Mouse (Mus musculus) natural killer cell, adult 2 months (primary cell): ENCODE data around the gene Pfkm.
A peak's percentile ranks its signal among the peaks of the same experiment; 100 is the strongest.

Experiments used
- DNase-seq, 2 experiments: peaks; one replicate each; pipeline ENCODE4 v3.0.0; 2022; ENCODE audit warnings: low spot score in 2 of 2

Pfkm gene

DNA sequence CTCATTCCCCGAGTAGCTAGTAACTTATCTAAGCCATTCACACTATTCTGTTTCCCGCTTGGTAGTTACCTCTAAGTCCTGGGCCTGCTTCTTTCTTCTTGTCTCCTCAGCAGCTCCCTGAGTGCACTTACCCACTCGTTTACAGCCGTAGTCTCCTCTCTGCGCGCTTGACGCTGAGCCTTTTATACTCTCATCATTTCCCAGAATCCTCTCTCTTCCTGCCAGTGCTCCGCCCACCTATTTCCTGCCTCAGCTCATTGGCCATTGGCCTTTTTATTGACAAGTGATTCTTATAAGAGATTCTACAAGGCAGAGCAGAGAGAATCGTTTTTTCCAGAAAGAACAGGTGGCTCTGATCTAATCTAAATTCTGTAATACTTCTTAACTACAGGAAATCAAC lies 6.1 kb downstream of the Pfkm start:
- DNase-seq, result no peak

DNA sequence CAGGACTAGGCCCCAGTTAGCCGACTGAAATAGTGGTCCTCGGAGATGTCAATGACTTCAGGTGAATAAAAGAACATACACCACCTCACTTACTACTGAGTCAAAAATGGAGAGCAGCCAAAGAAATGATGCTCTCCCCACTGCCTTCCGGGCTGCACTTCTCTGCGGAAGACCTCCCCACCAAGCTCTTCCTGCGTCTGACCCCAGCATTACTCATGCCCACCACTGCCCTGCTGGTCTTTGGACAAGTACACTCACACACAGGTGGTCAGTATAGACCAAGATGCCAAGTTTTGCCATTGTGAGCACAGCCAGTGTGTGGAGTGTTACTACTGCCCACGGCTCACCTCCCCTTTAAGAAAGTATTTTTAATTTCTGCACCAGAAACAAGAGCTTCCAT lies 10.0 kb downstream of the Pfkm start:
- DNase-seq, result no peak

DNA sequence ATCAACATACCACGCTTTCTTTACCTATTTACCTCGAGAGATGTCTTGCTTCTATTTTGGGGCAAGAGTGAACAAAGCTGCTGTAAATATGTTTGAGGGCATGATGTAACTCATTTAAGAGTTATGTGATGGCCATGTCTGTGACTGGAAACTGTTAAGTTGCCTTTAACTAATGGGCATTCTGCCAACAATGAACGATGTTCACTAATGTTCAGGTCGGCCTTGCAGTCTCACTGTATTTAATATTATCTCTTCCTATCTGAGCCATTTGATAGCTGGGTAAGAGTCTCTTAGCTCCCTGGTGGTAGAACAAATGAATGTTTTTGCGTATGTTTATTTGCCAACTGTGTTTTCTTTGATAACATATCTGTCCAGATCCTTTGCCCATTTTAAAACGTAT lies 14.1 kb downstream of the Pfkm start:
- DNase-seq, result no peak

DNA sequence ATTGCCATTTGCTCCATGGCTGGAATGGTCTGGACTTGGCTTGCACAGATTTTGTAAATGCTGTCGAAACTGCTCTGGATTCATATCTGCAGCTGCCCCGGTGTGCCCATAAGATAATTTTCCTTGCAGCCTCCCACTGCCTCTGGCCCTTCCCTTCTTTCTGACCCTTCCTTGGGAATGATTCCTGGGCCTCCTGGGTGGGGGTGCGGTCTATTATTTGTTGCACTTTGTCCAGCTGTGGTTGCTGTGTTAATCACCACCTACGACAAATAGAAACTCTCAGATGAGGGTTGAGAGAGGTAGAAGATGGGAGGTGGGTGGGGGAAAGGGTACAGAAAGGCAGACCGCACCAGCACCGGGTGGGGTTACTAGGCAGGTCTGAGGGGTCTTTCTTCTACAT lies 14.8 kb downstream of the Pfkm start:
- no peak for DNase-seq

DNA sequence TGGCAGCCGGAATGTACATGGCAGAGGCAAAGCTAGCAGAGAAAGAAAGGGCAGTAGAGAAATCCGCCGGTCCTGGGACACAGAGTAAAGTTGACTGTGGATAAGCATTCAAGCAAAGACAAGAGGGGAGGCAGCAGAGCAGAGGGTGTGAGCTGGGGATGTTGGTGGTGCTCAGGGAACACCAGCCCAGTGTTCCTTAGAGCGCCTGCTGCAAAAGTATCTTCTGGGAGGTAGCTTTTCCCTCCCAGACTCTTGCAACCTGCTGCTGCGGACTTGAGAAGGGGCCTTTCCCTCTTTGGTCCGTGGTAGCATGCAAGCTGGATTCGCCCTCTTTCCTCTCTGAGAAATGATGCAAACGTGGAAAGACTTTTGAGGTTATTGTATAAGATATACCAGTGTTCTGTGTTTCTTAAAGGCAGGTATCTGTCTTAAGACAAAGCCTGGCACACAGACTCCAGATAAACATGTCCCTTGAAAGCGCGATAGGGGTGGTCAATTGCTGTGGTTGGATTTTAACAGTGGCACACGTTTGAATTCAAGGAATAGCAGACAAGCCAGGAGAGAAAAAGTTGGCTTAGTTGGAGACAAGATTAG lies 15.4 kb downstream of the Pfkm start:
- DNase-seq, result no peak

DNA sequence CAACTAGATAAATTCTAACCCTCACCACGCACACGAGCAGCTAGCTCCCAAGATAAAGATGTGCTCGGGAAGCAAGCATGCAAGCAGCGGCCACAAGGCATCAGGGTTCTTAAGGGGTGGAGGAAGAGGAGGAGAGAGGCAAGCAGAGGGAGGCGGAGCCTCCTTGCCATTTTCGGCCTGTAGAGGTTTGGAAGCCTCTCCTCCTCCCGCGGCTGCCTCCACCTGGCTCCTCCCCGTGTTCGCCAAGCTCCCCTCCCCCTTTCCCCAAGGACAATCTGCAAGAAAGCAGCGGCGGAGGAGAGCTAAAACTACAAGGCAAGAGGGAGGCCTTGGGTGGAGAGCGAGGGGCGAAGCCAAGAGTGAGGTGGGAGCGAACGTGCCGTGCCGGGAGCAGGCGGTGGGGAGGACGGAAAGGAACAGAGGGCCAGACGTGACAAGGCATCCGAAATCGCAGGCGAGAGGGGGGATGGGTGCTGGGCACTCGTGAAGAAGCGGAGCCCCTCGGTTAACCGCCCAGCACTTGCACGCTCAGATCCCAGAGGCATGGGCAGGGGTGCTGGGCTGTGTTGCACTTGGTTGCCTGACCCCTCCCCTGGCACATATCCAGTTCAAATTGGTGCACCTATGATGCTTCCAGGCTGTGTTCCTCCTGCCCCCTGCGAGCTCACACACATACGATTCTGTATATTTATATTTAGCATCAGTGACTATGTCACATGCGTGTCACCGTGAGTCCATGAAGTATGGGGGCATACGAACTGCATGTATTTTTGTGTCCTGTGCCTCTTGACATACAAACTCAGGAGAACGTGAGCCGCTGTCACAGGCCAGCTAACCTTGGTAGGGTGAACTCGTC lies 16.1 kb downstream of the Pfkm start:
- peak; percentile 24 to 41 for DNase-seq

DNA sequence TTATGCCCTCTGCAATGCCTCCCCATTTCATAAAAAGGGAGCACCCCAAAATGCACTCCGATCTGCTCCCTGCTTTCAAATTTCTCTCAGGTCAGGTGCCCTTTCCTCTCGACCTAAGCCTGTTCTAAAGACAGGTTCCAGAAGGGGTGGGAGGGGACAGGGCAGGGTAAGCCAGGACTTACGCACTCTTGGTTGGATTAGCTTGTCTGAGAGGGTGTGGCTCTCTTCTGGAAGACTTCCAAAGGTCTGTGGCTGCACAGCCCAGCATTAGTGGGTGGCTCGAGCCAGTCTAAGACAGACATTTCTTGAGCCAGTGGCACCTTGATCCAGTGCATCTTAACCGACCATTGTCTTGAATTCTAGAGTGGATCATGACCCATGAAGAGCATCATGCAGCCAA lies 19.4 kb downstream of the Pfkm start:
- DNase-seq, result no peak

DNA sequence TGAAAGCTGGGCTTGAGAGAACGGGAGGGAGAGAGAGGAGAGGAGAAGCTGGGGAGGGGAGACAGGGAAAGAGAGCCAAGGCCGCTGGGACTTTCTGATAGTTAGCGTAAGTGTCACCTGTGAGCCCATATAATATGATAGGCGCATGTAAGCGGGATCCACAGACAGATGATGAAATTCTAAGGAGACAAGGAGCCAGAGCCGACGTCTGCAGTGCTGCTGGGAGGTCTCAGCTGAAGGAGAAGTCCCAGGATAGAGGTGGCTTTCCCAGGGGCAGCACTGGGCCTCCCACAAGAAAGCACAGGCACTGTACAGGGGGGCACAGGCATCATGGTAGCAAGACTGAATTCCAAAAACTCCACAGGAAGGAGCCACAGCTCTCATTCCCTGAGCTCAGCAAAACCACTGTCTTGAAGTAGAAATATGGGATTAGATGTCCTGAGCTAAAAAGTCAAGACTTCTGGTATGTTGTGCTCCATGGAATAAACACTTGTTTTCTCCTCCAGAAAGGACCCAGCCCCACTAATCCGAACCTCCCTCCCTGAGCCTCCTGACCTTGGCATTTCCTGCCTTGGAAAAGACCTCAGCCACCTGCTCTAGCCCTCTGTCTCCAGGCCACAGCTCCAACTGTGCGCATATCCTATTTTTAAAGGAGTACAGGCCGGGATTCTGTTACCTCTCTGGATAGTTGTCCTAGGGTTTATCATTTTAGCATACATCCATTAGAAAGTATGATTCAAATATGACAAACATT lies 21.9 kb downstream of the Pfkm start:
- DNase-seq, result no peak

DNA sequence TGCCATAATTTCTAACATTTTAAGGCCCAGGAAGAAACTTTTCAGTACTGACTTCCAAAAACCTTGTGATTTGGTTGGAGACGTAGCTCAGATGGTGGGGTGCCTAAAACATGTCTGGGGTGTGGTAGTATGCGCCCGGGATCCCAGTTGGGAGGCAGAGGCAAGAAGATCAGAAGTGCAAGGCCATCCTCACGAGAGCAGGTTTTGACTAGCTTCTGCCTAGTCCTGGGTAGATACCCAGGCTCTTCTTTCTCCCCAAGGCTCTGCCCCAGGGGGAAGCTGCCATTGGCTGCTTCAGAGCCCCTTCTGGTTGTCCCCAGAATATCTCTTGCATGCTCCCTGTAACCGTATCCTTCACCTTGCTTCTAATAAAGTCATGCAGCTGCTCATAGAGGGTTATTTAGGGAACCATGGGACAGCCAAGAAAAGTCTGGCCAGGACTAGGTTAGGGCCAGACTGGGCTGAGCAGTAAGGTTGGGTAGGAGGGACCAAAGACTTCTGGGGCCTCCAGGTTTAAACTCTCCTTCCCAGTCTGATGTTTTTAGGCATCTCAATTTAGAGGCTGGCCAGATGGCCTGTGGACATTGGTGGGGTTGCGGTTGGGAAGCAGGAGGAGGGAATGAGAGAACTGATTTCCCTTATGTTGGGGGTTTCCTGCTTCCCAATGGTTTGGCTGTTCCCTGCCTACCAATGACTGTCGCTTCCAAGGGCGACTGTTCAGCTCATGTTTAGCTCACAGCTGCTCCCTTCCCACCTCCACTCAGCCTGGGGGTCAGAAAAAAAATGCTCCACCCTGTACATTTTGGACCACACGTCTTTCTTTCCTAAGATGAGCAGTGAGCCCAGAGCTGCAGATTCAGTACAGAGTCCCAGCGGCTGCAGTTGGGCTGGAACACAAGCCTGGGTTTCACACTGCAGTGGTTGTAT lies 22.7 kb downstream of the Pfkm start:
- no peak for DNase-seq

DNA sequence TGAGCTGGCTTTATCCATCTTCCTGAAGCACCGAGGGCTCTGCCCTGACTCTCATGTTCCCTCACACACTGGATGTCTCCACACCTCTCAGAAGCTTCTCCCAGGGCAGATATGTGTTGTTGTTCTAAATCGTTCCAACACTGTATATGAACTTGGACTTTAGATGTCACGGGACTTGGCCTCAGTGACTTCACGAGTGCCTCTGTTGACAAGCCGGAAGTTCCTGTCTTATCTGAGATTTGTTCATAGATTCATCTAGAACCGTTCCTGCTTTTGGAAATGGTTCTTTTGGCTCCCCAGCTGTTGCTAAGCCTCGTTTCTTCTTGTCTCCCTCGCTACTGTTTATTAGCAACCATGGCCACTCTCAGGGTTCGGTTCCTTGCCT lies 23.4 kb downstream of the Pfkm start:
- no peak for DNase-seq

DNA sequence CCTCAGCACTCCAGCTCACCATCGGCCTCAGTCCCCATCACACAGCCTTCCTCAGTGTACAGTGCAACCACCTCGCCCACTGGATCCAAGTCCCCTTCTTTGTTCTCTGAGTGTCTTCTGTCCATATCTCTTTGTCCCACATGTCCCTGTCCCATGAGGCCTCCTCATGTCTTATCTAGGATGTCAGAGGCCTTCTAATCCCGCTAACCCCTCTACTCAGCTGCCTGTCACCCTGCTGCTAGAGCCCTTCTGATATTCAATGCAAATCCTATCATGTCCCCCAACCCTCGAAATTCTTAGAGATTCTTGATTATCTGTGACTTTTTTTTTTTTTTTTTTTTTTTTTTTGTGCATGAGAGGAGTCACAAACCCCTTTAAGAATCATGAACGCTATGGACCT lies 23.9 kb downstream of the Pfkm start:
- DNase-seq, result no peak

DNA sequence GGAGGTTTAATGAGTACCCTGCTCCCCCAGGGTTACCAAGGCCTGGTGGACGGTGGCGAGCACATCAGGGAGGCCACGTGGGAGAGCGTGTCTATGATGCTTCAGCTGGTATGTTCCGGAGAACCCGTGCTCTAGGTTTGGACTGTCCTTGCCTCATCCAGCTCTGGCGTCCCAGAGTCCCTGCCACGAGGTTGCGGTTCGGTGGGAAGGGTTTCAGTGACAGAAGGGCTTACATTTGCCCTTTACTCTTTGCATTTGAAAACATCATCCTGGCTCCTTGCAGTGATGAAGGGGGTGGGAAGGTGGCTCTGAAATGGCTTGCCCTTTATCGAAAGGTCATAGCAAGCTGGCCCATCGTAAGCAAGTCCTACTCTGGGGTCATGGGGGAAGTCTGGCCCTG lies 27.0 kb downstream of the Pfkm start:
- no peak for DNase-seq

DNA sequence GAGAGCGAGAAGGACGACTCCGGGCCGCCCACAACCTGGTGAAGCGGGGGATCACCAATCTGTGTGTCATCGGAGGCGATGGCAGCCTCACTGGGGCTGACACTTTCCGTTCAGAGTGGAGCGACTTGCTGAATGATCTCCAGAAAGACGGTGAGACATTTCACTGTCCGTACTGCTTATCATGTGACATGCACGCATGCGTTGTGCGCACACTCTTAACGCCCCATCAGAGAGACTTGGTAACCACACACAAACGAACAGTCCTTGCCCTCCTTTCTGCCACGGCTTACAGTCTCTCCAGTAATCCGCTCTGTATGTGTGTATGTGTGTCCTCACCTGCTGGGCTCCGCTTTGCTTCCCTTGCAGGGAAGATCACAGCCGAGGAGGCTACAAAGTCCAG lies 28.4 kb downstream of the Pfkm start:
- DNase-seq, result no peak

DNA sequence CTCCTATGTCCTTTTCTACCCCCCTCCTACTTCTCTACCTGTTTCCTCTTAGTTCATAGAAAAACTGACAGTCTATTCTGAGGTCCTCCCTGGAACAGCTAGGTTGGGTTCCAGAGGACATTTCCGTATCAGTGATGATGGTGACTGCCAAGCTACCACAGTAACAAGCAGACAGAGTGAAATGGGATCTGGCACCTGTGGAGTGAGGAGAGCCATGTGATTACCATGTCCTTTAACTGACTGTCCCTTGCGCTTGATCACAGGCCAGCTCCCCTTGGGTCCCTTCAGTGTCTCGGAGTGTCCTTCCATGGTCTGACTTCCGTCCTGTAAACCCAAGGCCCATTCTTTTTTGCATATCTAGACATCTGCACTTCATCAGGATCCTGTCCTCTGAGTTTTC lies 38.6 kb downstream of the Pfkm start:
- DNase-seq, result no peak

DNA sequence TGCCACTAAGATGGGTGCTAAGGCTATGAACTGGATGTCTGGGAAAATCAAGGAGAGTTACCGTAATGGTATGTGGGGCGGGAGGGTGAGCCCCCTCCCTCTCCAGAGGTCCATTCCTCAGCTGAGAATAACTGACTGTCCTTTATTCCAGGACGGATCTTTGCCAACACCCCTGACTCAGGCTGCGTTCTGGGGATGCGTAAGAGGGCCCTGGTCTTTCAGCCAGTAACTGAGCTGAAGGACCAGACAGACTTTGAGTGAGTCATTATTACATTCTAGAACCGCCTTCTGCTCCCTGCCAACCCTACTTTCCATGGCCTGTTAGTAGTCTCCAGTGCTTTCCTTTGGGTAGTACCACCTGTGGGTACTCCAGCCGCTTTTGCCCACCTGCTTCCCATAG lies 39.1 kb downstream of the Pfkm start:
- DNase-seq, result no peak

DNA sequence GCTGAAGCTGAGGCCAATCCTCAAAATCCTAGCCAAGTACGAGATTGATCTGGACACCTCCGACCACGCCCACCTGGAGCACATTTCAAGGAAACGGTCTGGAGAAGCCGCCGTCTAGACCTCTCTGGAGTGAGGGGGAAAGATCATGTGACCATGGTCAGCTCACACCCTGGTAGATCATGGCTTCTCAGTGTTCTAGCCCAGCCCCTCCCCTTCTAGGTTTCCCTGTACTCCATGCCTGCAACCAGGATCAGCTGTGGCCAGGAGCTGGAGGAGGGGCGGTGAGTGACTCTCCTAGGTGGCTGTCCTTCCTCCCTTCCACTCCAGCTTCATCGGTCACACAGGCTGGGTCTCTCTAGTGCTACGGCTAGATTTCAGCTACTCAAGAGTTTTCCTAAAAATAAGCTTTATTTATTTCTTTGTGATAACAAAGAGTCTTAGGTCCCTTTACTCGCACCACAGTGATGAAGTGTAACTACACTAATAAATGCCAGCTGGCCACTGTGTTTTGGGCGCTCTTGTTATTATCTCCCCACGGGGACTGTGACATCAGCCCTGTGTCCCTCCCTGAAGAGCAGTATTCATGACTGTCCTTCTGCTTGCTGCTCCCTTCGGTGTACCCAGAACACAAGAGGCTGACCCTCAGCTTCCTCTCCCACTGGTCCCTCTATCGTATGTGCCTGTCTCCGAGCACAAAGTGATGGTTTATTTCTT lies 39.7 kb downstream of the Pfkm start:
- DNase-seq, result no peak

DNA sequence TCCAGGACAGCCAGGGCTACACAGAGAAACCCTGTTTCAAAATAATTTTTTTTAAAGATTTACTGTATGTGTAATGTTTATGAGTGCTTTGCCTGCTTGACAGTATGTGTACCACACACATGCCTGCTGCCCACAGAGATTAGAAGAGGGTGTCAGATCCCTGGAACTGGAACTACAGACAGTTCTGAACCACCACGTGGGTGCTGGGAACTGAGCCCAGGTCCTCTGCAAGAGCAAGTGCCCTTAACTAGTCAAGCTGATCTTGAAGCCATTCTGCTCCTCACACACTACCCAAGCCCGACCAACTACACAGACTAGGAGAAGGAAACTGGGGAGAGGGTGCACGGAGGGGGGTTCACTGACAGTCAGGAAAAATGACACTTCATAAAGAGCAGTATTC lies 41.1 kb downstream of the Pfkm start:
- no peak for DNase-seq

DNA sequence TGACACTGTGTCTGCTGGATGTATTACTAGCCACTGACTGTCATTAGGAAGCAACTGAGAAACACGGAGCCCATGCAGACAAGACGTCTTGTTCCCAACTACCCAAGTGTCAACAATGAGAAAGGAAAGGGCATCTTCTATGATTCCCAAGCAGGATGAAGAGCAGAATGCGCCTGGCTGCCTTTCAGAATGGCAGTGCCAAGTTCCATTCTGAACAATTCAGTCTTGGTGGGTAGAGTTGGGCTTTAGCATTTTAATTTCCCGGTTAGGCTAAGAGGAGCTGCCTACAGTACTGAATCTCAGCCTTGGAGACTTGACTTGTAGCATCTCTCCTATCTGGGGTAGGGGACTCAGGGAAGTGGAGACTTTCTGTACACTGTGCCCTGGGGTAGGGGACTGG lies 41.6 kb downstream of the Pfkm start:
- no peak for DNase-seq

DNA sequence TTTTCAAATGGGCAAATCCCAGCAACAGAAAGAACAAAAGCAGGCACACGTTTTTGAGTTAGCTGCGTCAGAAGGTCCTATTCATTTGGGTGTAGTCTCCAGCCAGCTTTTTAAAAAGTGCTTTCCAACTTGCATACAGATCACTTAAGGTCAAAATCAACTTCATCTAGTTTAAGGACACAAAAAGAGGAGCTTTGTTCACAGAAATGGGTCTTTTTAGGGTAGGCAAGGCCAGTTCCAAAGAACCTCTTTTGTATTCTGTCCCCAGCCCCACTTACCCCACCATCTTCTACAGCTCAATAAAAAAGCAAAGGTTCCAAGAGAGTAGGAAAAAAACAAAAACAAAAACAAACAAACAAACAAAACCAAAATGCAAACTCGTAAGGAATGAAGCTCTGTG lies 42.3 kb downstream of the Pfkm start:
- no peak for DNase-seq

DNA sequence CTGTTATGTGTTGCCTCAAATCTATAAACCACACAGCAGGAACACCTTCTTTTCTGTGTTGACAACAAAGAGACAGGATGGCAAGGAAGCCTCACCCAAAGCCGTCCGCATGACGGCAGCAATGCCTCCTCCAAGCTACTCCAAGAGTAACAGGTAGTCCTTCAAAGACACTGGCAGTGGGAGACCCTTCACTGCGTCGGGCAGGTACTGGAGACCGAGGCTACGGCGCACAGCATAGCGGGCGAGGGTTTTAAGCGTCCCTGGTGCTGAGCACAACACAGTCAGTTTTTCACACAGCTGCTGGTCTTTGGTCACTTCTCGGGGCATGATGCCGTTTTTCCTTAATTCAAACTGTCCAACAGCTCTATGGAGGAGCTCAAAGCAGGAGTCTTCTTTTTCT lies 43.3 kb downstream of the Pfkm start:
- DNase-seq, result no peak

DNA sequence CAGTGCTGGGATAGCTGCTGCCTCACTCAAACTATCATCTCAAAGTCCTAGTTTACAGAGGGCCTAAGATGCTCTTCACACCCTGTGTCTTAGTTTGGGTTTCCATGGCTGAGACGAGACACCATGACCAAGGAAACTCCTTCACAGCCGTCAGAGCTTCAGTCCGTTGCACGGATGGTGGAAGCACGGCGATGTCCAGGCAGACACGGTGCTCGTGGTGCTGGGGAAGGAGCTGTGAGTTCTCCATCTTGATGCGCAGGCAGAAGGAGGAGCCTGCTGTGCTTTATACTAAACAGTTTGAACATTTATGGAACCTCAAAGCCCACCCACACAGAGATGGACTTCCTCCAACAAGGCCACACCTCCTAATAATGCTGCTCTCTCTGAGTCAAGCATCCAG lies 44.5 kb downstream of the Pfkm start:
- no peak for DNase-seq
